Mouse (Mus musculus) c-Kit-positive CD71-positive TER-119-positive erythroid progenitor cells, embryonic 14.5 days (primary cell): ENCODE measurements around the gene Gm3667.
"Not testable (repeated sequence)": the region's sequence is repeated elsewhere in the genome, so short reads cannot be mapped to it uniquely, and the experiment has no call there.

Experiments used
- DNase-seq: peaks from one replicate; pipeline ENCODE4 v3.0.0-alpha.2; 2013; ENCODE audit warnings: low spot score

Gm3667 gene

GRCm38 (mm10) chr14:6889521-6890012, at the start of gene Gm3667:
Gene Gm3667 (minus strand): TSS chr14:6889962.
- DNase-seq = not testable (repeated sequence)

- not testable (repeated sequence) for DNase-seq
These were observed 10.1 kb upstream of the Gm3667 start for GRCm38 (mm10) chr14:6899881-6900280.

GRCm38 (mm10) chr14:6888811-6889210, 951 bp downstream of the Gm3667 start:
- not testable (repeated sequence) for DNase-seq

- not testable (repeated sequence) for DNase-seq
These were observed 49.6 kb downstream of the Gm3667 start, which contains the start of gene Gm3642 for GRCm38 (mm10) chr14:6840211-6840610. Gene Gm3642 (minus strand): TSS chr14:6840311.

GRCm38 (mm10) chr14:6823297-6823696, 66.5 kb downstream of the Gm3667 start:
- not testable (repeated sequence) for DNase-seq
